Mouse (Mus musculus) embryo, embryonic 10 days (tissue): ENCODE measurements at regions not wholly inside any gene's neighbourhood (a gene's known extent, or its start where the extent isn't known, plus 50 kb on each side); places are given as distances from the start of the nearest gene placed in this dataset.
A peak's percentile ranks its signal among the peaks of the same experiment; 100 is the strongest.

Experiments used
- DNase-seq: peaks from one replicate; pipeline ENCODE4 v3.0.0-alpha.2; 2015; ENCODE audit warnings: low spot score

DNA sequence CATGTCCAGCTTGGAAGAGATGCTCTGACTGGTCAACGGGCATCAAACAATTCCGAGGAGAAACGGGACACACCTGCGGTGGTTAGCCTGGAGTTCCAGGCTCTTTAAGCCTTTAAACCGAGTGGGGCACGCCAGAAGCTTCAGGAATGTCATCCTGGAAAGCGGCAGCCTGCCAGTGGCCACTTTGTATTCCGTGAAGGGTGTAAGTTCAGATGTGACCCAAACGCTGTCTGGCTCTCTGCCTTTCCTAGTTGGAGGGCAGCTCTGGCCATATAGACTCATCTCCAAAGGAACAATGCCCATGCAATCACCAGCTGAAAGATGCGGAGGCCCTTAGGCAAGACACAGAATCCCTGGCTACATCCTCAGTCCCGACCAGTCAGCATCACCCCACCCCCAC is 597.8 kb upstream of the Gm10131 start:
- DNase-seq = no peak

DNA sequence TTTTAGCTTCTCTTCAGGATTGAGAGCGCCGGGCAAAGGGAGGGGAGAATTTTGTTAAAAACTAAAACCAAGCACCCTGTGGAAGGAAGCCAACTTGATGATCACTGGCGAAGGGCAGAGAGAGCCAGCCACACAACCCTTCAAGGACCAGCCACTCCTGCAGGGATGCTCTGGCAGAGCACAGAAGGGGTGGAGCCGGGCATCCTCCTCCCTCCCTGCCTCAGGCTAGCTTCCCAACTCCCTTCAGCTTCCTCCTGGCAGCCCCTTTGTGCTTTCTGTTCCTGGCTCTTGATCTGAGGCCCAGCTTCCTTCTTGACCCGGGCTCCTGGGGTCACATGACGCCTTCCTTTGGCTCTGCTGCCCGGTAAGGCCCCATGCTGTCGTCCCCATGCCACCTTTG is 591.8 kb upstream of the Gm10131 start:
- DNase-seq = peak; percentile 55

DNA sequence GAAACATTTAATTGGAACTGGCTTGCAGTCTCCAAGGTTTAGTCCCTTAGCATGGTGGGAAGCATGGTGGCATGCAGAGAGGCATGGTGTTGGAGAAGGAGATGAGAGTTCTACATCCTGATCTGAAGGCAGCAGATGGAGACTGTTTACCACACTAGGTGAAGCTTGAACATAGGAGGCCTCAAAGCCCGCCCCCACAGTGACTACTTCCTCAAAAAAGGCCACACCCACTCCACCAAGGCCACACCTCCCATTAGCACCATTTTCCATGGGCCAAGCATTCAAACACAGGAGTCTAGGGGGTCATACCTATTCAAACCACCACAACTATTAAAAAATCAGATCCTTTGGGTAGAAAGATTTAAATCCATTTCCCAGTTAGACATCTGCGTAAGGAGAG is 591.3 kb upstream of the Gm10131 start:
- no peak for DNase-seq

GRCm38 (mm10) chr8:34699015-34699414 is 587.5 kb upstream of the Gm10131 start:
- DNase-seq = no peak

GRCm38 (mm10) chr8:34696365-34696764 is 584.8 kb upstream of the Gm10131 start:
- no peak for DNase-seq

DNA sequence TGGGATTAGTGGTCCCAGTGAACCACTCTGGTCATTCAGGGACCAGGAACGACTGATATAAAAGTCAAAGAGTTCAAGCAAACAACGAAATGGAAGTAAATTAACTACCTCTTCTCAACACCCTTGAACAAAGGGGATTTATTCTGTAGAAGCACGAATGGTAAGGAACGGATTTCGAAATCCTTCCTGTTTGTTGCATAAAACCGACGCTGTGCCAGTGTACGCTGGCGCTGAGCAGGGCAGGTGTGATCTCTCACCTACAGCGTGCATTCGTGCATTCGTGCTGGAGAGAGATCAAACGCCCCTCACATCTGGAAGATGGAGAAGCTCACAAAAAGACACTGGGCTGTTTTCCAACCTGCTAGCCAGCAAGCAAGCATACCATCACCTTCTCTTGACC is 581.1 kb upstream of the Gm10131 start:
- DNase-seq = no peak

- DNase-seq = no peak
These were observed 580.2 kb upstream of the Gm10131 start for GRCm38 (mm10) chr8:34691776-34692175.

GRCm38 (mm10) chr8:34689825-34690493 is 578.4 kb upstream of the Gm10131 start:
- DNase-seq = no peak

DNA sequence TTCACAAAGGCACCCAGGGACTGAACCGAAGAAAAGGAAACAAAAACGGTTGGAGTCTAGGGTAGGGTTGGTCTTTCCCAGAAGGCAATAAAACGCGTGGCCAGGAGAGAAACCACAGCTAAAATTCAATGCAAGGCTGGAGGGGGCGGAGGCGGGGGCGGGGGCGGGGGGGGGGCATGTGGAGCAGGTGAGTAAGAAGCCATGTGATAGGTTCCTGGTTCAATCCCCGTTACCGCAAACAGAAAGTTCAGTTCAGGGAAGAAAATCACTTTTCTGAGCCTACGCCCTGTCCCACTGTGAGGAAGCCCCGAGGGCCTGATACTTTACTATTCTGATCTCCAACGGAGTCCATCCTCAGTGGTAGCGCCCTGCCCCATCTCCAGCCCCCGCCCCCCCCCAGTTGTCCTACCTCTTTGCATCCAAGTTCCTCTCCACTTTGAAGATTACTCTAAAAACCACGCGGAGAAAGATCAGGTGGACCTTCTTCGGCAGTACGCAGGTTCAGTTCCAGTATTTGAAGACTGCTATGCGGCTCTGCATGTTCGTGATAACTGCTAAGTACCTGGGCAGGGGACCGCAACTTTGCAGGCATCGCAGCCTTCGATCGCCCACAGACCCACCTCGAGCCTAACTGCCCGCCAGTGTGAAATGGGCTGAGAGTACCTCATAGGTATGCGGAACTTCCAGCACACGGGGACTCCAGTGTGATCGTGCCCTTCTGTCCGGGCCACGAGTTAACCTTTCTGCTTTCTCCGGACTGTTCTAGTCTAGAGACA is 577.7 kb upstream of the Gm10131 start:
- no peak for DNase-seq

GRCm38 (mm10) chr8:34688396-34689048 is 577.0 kb upstream of the Gm10131 start:
- DNase-seq = peak; percentile 46

DNA sequence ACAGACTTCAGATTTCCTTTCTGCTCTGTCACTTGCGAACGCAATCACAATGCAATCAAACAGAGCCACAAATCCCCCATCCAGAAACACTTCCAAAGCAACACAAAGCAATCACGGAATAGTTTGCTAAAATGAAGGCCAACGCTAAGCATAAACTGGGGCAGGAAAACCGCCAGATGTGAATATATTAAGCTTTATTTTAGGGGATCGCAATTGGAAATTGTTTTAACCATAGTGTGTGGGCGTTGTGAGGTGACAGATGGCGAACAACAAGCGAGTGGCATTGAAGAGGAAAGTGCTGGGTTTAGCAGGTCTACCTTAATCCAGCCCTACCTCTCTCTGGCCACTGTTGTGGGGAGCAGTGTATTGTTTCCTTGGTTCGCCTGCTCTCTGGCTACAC is 574.8 kb upstream of the Gm10131 start:
- no peak for DNase-seq

GRCm38 (mm10) chr8:34684683-34685082 is 573.1 kb upstream of the Gm10131 start:
- no peak for DNase-seq

GRCm38 (mm10) chr8:34683173-34683572 is 571.6 kb upstream of the Gm10131 start:
- DNase-seq = no peak

GRCm38 (mm10) chr8:34682221-34682620 is 570.7 kb upstream of the Gm10131 start:
- no peak for DNase-seq

- peak; percentile 68 for DNase-seq
These were observed 568.2 kb upstream of the Gm10131 start for GRCm38 (mm10) chr8:34679565-34680291.

GRCm38 (mm10) chr8:34678879-34679278 is 567.3 kb upstream of the Gm10131 start:
- DNase-seq = no peak

DNA sequence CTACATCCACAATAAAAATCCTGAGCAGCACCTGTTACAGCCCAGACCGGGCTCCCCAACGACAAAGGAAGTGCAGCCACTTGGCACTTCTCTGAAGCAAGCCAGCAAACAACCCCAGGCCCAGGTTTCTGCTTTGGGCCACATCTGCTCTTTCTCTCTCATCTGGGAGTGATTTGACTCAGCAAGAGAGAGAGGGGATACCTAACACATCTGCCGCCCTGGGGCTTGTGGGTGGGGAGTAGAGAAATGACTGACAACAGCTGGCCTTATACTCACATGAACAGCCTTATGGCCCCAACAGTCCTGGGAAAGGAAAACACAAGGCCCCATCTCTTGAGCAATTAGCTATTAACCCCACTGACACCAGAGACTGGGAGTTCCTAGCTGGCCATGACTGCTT is 560.2 kb upstream of the Gm10131 start:
- peak; percentile 68 for DNase-seq

DNA sequence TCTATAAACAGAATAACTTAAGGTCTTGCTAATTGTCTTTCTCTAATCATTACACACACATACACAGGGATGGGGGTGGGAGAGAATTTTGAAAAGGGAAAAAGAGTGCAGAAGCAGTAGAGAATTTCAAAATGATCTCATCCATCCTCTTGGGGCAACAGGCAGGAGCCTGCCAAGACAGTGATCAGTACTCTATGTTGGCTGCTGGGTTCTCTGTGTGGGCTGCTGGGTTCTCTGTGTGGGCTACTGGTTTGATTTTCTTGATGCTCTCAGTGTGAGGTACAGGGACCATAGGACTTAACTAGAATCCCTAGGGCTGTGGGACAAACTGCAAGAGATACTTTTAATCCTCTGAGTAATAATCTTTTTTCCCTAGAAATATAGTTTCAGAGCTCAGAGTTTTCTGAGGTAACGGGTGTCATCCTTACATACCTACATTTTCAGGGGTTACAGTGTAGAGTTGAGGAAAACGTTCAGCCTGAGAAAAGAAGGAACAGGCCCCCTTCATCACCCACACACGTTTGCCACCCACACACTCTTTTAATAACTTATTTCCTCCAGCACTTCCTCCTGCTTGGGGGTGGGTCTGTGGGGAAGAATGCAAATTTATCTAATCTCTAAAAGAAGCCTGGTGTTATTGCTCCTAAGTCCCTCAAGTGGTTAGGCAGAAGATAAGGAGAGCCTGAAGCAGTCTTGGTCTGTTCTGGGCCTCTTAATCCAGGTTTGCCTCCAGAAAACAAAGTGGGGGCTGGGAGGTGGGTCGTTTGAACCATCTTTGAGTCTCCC is 559.6 kb upstream of the Gm10131 start:
- DNase-seq = no peak

GRCm38 (mm10) chr8:34669146-34669545 is 557.6 kb upstream of the Gm10131 start:
- no peak for DNase-seq

DNA sequence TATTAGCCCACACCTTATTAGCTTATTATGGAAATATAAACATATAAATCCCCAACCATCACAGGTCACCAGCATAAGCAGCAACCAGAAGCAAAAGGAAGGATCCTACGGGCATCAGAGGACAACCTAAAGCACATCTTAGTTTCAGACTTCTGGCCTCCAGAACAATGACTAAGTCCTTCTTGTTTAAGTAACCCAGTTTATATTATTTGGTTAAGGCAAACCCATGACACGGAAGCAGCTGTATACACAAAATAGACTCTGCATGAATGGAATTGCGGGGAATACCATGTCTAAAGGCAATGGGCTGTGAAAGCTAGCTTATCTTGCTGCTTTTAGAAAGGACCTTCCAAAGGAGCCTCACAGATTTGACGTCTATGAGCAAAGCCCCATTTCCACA is 552.9 kb upstream of the Gm10131 start:
- DNase-seq = no peak

- no peak for DNase-seq
These were observed 551.0 kb upstream of the Gm10131 start for GRCm38 (mm10) chr8:34662532-34662931.

- no peak for DNase-seq
These were observed 540.2 kb upstream of the Gm10131 start for GRCm38 (mm10) chr8:34651750-34652149.
